Mouse (Mus musculus): ENCODE measurements around the gene Med24.

GRCm38 (mm10) chr11:98761939-98762338 is 32.7 kb upstream of the Med24 start:
- TF ChIP-seq CTCF (conservative IDR thresholded peaks at IDR 0.05; ENCODE audit: low read length) (no peak), NANOG (IDR thresholded peaks at IDR 0.05; ENCODE audit: borderline replicate concordance, low read length) (no peak)

All from E14TG2a.4 (cell line).